Mouse (Mus musculus): ENCODE measurements at regions not wholly inside any gene's neighbourhood (a gene's known extent, or its start where the extent isn't known, plus 50 kb on each side); places are given as distances from the start of the nearest gene placed in this dataset.
A peak's percentile ranks its signal among the peaks of the same experiment; 100 is the strongest.
"Not testable (repeated sequence)": the region's sequence is repeated elsewhere in the genome, so short reads cannot be mapped to it uniquely, and the experiment has no call there.

DNA sequence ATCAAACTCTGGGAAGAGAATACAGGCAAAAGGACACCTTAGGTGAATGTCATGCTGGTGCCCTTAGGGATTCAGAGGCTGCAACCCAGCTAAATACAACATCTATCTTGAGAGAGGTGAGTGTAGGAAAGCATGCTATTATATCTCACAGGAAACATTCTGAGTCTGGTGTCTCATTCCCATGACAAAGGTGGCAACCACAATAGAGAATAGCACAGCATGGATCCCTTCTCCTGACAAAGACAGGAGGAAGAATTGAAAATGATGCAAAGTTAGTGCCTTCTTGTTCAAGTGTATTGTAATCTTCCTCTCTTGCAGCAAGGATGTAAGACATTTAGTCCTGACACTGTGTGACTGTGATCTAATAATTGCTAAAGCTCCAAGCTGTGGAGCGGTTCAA is 532.8 kb downstream of the Tfec start:
- Histone ChIP-seq H3K4me3 (no peak overlapping the region), H3K36me3 (no peaks in the 10 kb centered on the region), H3K27ac (replicated peaks) (no peak overlapping the region), H3K9me3 (replicated peaks) (no peaks in the 10 kb centered on the region), H3K27me3 (ENCODE audit: low read depth, poor library complexity, severe bottlenecking) (no peaks in the 10 kb centered on the region), H3K4me1 (no peaks in the 10 kb centered on the region)
- no peak for DNase-seq (ENCODE audit: low spot score)
- WGBS = 86% methylated on average over 1 of the region's 1 CpGs

DNA sequence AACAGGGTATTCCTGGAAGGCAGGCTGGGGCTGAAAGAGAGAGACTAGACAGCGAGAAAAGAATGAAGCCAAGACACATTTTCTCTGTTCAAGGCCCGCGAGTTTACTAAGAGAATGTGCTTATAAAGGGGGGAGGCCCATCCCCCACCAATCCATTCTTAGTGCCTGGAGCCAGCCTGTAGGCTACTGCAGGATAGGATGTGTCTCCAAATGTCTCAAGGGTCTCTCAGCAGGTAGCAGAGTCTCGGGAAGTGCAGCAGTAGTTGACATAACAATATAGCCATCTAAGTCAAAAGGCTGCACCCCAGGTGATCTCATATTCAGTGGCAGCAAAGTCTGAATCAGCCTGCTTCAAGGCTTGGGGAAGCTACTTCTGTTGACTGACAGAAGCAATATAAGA is 536.2 kb downstream of the Tfec start:
- H3K9me3 ChIP-seq (replicated peaks) = no peaks in the 10 kb centered on the region
- no peaks in the 10 kb centered on the region for H3K27me3 ChIP-seq (ENCODE audit: low read depth, poor library complexity, severe bottlenecking)
- no peaks in the 10 kb centered on the region for H3K4me1 ChIP-seq
- no peak overlapping the region for H3K27ac ChIP-seq (replicated peaks)
- DNase-seq (ENCODE audit: low spot score) = no peak
- H3K36me3 ChIP-seq = no peaks in the 10 kb centered on the region
- H3K4me3 ChIP-seq = no peak overlapping the region
- 65% methylated on average over 4 of the region's 4 CpGs for WGBS

DNA sequence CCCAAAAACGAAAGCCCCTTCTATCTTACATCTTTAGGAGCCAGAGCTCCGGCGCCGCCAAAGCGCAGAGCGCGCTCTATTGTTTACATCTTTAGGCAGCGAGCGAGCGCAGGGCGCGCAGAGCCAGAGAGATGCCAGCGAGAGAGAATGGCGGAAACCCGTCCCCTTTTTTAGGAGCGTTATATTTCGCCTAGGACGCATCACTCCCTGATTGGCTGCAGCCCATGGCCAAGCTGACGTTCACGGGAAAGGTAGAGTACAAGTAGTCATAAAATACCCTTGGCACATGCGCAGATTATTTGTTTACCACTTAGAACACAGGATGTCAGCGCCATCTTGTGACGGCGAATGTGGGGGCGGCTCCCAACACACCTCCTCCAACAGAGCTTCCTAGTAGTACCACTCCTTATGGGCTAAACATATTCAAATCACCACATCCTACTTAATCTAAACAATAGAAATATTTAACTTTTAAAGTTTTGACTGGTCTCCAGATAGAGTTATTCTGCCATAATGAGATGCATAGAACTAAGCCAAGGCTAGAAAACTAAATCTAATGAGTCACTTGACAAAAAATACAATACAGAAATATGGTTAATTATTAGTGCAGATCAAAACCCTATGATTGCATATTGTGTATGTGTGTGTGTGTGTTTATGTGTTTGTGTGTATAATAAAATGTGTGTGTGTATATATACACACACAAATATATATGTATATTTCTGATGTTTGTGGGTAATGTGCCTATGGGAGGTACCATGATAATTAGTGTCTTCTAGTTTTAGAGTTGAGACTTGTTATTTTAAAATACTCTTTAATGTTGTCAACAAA is 538.1 kb downstream of the Tfec start:
- H3K27me3 ChIP-seq (ENCODE audit: low read depth, poor library complexity, severe bottlenecking); H3K4me1 ChIP-seq; DNase-seq (ENCODE audit: low spot score); H3K4me3 ChIP-seq; H3K9me3 ChIP-seq (replicated peaks); H3K27ac ChIP-seq (replicated peaks); H3K36me3 ChIP-seq: not testable (repeated sequence)
- WGBS = 44% methylated on average over 25 of the region's 25 CpGs

DNA sequence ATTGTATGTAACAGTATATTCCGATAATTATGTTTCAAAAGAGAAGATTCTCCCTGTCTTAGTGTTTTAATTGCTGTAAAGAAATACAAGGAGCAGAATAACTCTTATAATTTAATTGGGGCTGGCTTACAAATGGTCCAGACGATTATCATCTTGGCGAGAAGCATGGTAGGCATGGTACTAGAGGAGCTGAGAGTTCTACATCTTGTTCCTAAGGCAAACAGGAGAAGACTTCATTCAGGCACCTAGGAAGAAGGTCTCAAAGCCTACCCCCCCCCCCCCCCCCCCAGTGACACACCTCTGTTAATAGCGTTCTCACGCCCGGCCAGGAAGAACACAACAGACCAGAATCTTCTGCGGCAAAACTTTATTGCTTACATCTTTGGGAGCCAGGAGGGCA is 538.8 kb downstream of the Tfec start:
- no peaks in the 10 kb centered on the region for H3K36me3 ChIP-seq
- H3K9me3 ChIP-seq (replicated peaks) = no peaks in the 10 kb centered on the region
- peak overlapping the region; percentile 61; the same call in 1 of the 2 replicates for H3K27ac ChIP-seq (replicated peaks)
- 48% methylated on average over 7 of the region's 7 CpGs for WGBS
- peak overlapping the region; percentile 49 for H3K4me3 ChIP-seq
- no peak for DNase-seq (ENCODE audit: low spot score)
- H3K27me3 ChIP-seq (ENCODE audit: low read depth, poor library complexity, severe bottlenecking) = no peaks in the 10 kb centered on the region
- H3K4me1 ChIP-seq = no peaks in the 10 kb centered on the region

DNA sequence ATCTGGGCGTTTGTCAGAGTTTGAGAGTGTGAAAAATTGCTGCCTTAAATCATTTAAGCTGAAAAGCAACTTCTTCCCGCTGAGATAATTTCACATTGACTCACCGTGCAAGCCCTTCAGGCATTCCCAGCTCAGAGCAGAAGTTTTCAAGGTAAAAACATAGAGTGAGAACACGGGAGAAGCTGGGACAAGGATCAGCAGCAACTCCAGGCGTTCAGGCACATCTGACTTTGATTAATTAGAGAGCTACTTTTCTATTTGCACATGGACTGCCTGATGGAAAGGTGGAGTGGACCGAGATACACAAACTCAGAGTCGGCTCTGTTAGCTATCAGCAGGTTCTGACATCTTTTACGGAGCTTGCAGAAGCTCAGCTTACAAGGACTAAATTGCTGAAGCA is 564.6 kb downstream of the Tfec start:
- H3K27ac ChIP-seq (replicated peaks) = no peak overlapping the region
- no peak for DNase-seq (ENCODE audit: low spot score)
- no peaks in the 10 kb centered on the region for H3K9me3 ChIP-seq (replicated peaks)
- no peaks in the 10 kb centered on the region for H3K36me3 ChIP-seq
- no peaks in the 10 kb centered on the region for H3K4me1 ChIP-seq
- WGBS = 61% methylated on average over 8 of the region's 8 CpGs
- H3K4me3 ChIP-seq = no peak overlapping the region
- H3K27me3 ChIP-seq (ENCODE audit: low read depth, poor library complexity, severe bottlenecking) = no peaks in the 10 kb centered on the region

DNA sequence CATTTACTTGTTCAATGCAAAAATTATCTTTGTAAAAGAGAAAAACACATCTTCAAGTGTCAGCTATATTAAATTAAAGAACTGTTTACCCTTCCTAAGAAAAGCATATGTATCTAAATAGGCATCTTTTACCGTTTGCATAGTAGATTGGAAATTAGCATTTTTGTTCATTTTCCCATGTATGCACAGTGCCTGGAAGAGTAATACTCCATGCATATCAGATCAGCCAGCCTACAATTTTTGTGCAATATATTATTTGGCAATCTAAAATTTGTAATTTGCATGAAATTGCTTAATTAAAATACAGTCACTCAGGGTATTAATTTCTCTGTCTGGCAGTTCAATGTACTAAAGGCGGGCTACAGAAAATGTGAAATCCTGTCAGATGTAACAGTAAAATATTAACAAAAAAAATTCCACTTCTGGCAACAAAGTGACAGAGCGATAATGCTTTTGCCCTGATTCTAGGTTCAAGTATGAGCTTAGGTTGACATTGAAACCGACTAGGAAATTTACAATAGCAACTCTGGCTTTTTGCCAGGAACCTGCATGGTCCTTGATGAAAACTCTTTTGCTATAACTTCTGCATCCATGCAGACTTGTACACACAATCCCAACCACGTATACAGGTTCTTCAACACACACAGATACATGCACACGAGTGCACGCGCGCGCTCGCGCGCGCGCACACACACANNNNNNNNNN is 583.8 kb downstream of the Tfec start:
- DNase-seq (ENCODE audit: low spot score) = no peak
- H3K36me3 ChIP-seq = no peaks in the 10 kb centered on the region
- H3K9me3 ChIP-seq (replicated peaks) = no peaks in the 10 kb centered on the region
- peaks cover 25% of the 10 kb centered on the region for H3K4me1 ChIP-seq
- H3K4me3 ChIP-seq = no peak overlapping the region
- WGBS = 94% methylated on average over 15 of the region's 15 CpGs
- no peak overlapping the region for H3K27ac ChIP-seq (replicated peaks)
- peaks cover 7% of the 10 kb centered on the region; the same call in 1 of the 2 replicates for H3K27me3 ChIP-seq (ENCODE audit: low read depth, poor library complexity, severe bottlenecking)

DNA sequence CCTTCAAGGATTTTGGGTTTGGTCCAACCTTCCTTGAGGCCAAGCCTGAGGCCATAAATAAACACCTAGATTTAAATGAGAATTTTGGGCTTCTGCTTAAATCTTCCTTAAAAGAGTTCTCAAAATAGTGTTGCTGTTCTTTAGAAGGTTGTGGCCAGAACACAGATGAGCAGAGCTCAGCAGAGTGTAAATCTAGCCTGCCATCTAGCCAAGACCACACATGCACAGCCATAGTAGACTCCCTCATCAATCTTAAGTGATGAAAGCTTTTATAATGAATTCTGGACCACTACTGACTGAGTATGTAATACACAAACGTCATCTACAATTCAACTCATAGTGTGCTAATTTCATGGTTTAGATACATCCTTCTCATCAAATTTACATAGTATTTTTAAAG is 585.3 kb downstream of the Tfec start:
- no peaks in the 10 kb centered on the region for H3K36me3 ChIP-seq
- H3K27me3 ChIP-seq (ENCODE audit: low read depth, poor library complexity, severe bottlenecking) = 0 out of 2 replicates have a peak, but pooled peaks cover 2% of the 10 kb centered on the region
- H3K27ac ChIP-seq (replicated peaks) = no peak overlapping the region
- DNase-seq (ENCODE audit: low spot score) = no peak
- no peak overlapping the region for H3K4me3 ChIP-seq
- H3K4me1 ChIP-seq = peaks cover 21% of the 10 kb centered on the region
- H3K9me3 ChIP-seq (replicated peaks) = no peaks in the 10 kb centered on the region
- 71% methylated on average over 1 of the region's 1 CpGs for WGBS

DNA sequence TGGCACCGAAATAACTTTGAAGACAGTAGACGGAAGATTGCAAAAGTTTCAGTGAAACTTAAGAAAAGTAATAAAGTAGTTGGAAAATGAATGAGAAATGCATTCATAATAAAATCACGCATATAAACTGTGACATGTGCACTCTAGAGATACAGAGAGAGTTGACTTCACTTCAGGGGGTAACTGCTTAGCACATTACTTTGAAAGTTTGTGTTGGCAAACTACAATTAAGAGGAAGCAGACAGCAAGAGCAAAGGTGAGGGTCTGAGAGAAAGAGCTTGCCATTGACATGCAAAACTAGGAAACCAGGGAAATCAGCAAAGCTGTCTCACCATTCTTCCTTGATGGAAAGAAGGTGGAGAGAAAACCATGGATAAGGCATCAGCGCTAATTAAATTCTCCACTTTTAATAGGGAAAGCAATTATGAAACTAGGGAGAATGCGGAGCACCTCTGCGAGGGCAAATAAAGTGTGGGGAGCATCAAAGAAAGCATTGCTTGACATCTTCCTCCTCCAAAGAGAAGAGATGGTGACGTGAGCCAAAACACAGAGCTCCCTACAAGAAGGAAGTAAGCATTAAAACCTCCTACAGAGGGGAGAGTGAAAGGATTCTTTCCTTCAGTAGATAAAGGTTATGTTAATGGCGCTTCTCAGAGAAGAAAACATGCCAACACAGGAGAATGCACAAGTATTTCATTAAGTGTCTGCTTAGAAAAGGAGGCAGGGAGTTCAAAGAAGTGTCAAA is 563.0 kb downstream of the Mdfic start:
- H3K9me3 ChIP-seq (replicated peaks) = no peaks in the 10 kb centered on the region
- no peak overlapping the region for H3K4me3 ChIP-seq
- no peaks in the 10 kb centered on the region for H3K36me3 ChIP-seq
- no peak for DNase-seq (ENCODE audit: low spot score)
- WGBS = 47% methylated on average over 8 of the region's 8 CpGs
- no peak overlapping the region for H3K27ac ChIP-seq (replicated peaks)
- peaks cover 9% of the 10 kb centered on the region for H3K4me1 ChIP-seq
- H3K27me3 ChIP-seq (ENCODE audit: low read depth, poor library complexity, severe bottlenecking) = no peaks in the 10 kb centered on the region

DNA sequence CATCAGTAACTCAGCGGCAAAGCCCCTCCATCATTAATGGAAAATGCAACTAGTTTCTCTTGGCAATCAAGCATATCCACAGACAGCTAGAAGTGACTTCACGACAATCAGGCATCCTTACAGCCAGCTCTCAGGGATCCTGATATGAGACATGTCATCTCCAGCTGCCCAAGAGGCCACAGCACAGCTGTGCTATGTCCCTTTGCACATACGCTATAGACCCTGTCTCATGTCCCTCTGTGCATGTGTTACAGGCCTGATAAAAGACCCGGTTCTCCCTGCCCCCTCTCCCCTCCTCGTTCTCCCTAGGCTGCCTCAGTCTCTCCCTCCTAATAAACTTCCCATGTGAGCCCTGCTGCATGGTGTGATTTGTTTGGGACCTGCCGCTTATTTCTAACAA is 561.5 kb downstream of the Mdfic start:
- no peaks in the 10 kb centered on the region for H3K36me3 ChIP-seq
- 90% methylated on average over 6 of the region's 6 CpGs for WGBS

More for the DNA sequence above, 561.5 kb downstream of the Mdfic start:
- Histone ChIP-seq H3K27ac (replicated peaks) (no peak overlapping the region), H3K4me1 (peaks cover 9% of the 10 kb centered on the region), H3K9me3 (replicated peaks) (no peaks in the 10 kb centered on the region), H3K27me3 (ENCODE audit: low read depth, poor library complexity, severe bottlenecking) (no peaks in the 10 kb centered on the region), H3K4me3 (no peak overlapping the region)
- DNase-seq (ENCODE audit: low spot score) = no peak
